Mouse (Mus musculus) forebrain, embryonic 10.5 days (tissue): Measurements from ENCODE around the gene Tbcel. TPM values are rescaled to one million over a fixed set of nuclear protein-coding genes. Genes with fewer than 3 reads are reported as not detected.

ENCODE experiments used
- DNase-seq: peaks from one replicate; pipeline ENCODE4 v3.0.0-alpha.2; 2017; ENCODE audit warnings: low spot score; ENCODE audit errors: extremely low spot score
- H3K27ac ChIP-seq: fragments of 300-500 bp; sonication (generic); 2 replicates; pipeline ENCODE4 v1.5.1; 2016; ENCODE audit warnings: mild to moderate bottlenecking
- H3K27me3 ChIP-seq: fragments of 300-500 bp; sonication (generic); 2 replicates; pipeline ENCODE4 v1.6.1; 2016; ENCODE audit warnings: mild to moderate bottlenecking; ENCODE audit not compliant: poor library complexity, severe bottlenecking
- H3K36me3 ChIP-seq: fragments of 300-500 bp; sonication (generic); replicated peaks from 2 replicates; pipeline ENCODE4 v1.6.1; 2016; ENCODE audit warnings: mild to moderate bottlenecking, moderate library complexity
- H3K4me1 ChIP-seq: fragments of 300-500 bp; sonication (generic); 2 replicates; pipeline ENCODE4 v1.6.1; 2016
- H3K4me3 ChIP-seq: fragments of 300-500 bp; sonication (generic); 2 replicates; pipeline ENCODE4 v1.5.1; 2016; ENCODE audit warnings: mild to moderate bottlenecking, moderate library complexity
- H3K9me3 ChIP-seq: fragments of 300-500 bp; sonication (generic); 2 replicates; pipeline ENCODE4 v1.6.1; 2016; ENCODE audit warnings: mild to moderate bottlenecking, moderate library complexity
- WGBS: fragments of 180-500 bp; shearing (Covaris S2); methylation state at CpG from one replicate; pipeline ENCODE4 v1.1.7; 2016; 5-methylcytosine and 5-hydroxymethylcytosine counted together
- polyA plus RNA-seq: library from polyadenylated mRNA; unstranded; fragments of >200 nt; fragmentation: Nextera tagmentation; extraction: Ambion mirVana; gene quantifications from 2 replicates; pipeline ENCODE4 v1.2.1, GENCODE M21; 2016

The Tbcel gene
- polyA plus RNA-seq, 1 experiment from 2014 or later = 3.7 TPM

- Histone ChIP-seq H3K4me1 (peaks cover 26% of the 10 kb centered on the region), H3K36me3 (no peaks in the 10 kb centered on the region), H3K27me3 (no peaks in the 10 kb centered on the region), H3K4me3 (no peak overlapping the region), H3K27ac (no peak overlapping the region), H3K9me3 (no peaks in the 10 kb centered on the region)
- 76% methylated on average over 7 of the region's 7 CpGs for WGBS
- DNase-seq = no peak
Measured at GRCm38 (mm10) chr9:42508235-42508634, 626 bp upstream of the Tbcel start.

GRCm38 (mm10) chr9:42507022-42507421, 587 bp downstream of the Tbcel start:
- DNase-seq = no peak
- Histone ChIP-seq H3K4me3 (no peak overlapping the region), H3K36me3 (no peaks in the 10 kb centered on the region), H3K4me1 (peaks cover 26% of the 10 kb centered on the region), H3K9me3 (no peaks in the 10 kb centered on the region), H3K27me3 (no peaks in the 10 kb centered on the region), H3K27ac (no peak overlapping the region)
- 70% methylated on average over 1 of the region's 1 CpGs for WGBS

- H3K27ac ChIP-seq = 0 out of 2 replicates have a peak overlapping the region, but pooled peaks have one; percentile 15
- no peaks in the 10 kb centered on the region for H3K27me3 ChIP-seq
- no peak for DNase-seq
- H3K36me3 ChIP-seq = no peaks in the 10 kb centered on the region
- no peaks in the 10 kb centered on the region for H3K9me3 ChIP-seq
- H3K4me3 ChIP-seq = no peak overlapping the region
- peaks cover 26% of the 10 kb centered on the region for H3K4me1 ChIP-seq
- 65% methylated on average over 3 of the region's 3 CpGs for WGBS
Measured at GRCm38 (mm10) chr9:42504971-42505510, 2.6 kb downstream of the Tbcel start.

- no peak for DNase-seq
- H3K27me3 ChIP-seq = no peaks in the 10 kb centered on the region
- no peaks in the 10 kb centered on the region for H3K36me3 ChIP-seq
- no peak overlapping the region for H3K4me3 ChIP-seq
- H3K4me1 ChIP-seq = peaks cover 26% of the 10 kb centered on the region
- 72% methylated on average over 11 of the region's 11 CpGs for WGBS
- no peaks in the 10 kb centered on the region for H3K9me3 ChIP-seq
- H3K27ac ChIP-seq = no peak overlapping the region
Measured at GRCm38 (mm10) chr9:42504559-42504958, 3.0 kb downstream of the Tbcel start.

- Histone ChIP-seq H3K9me3 (no peaks in the 10 kb centered on the region), H3K4me3 (no peak overlapping the region), H3K27me3 (no peaks in the 10 kb centered on the region), H3K27ac (no peak overlapping the region), H3K4me1 (peaks cover 26% of the 10 kb centered on the region), H3K36me3 (no peaks in the 10 kb centered on the region)
- WGBS = 84% methylated on average over 4 of the region's 4 CpGs
- no peak for DNase-seq
Measured at GRCm38 (mm10) chr9:42503709-42504108, 3.9 kb downstream of the Tbcel start.

GRCm38 (mm10) chr9:42496296-42496695, 11.3 kb downstream of the Tbcel start:
- 74% methylated on average over 2 of the region's 2 CpGs for WGBS
- Histone ChIP-seq H3K9me3 (peaks cover 8% of the 10 kb centered on the region), H3K4me3 (no peak overlapping the region), H3K4me1 (no peaks in the 10 kb centered on the region), H3K36me3 (no peaks in the 10 kb centered on the region), H3K27ac (no peak overlapping the region), H3K27me3 (no peaks in the 10 kb centered on the region)
- DNase-seq = no peak

GRCm38 (mm10) chr9:42491780-42492179, 15.8 kb downstream of the Tbcel start:
- Histone ChIP-seq H3K9me3 (peaks cover 5% of the 10 kb centered on the region), H3K36me3 (no peaks in the 10 kb centered on the region), H3K4me1 (no peaks in the 10 kb centered on the region), H3K27me3 (no peaks in the 10 kb centered on the region), H3K4me3 (no peak overlapping the region), H3K27ac (no peak overlapping the region)
- WGBS = 88% methylated on average over 9 of the region's 9 CpGs
- no peak for DNase-seq

GRCm38 (mm10) chr9:42490589-42491382, 16.8 kb downstream of the Tbcel start:
- 91% methylated on average over 16 of the region's 16 CpGs for WGBS
- H3K27me3 ChIP-seq = no peaks in the 10 kb centered on the region
- no peak overlapping the region for H3K27ac ChIP-seq

GRCm38 (mm10) chr9:42488071-42488470, 19.5 kb downstream of the Tbcel start:
- 93% methylated on average over 1 of the region's 1 CpGs for WGBS
- no peaks in the 10 kb centered on the region for H3K9me3 ChIP-seq
- H3K4me1 ChIP-seq = peaks cover 7% of the 10 kb centered on the region
- no peak overlapping the region for H3K27ac ChIP-seq
- DNase-seq = no peak
- H3K36me3 ChIP-seq = no peaks in the 10 kb centered on the region
- no peak overlapping the region for H3K4me3 ChIP-seq
- no peaks in the 10 kb centered on the region for H3K27me3 ChIP-seq

More at GRCm38 (mm10) chr9:42490589-42491382, 16.8 kb downstream of the Tbcel start:
- no peaks in the 10 kb centered on the region for H3K9me3 ChIP-seq
- H3K4me3 ChIP-seq = no peak overlapping the region
- no peak for DNase-seq
- H3K36me3 ChIP-seq = no peaks in the 10 kb centered on the region
- H3K4me1 ChIP-seq = no peaks in the 10 kb centered on the region

GRCm38 (mm10) chr9:42486913-42487312, 20.7 kb downstream of the Tbcel start:
- H3K4me1 ChIP-seq = peaks cover 7% of the 10 kb centered on the region
- no peaks in the 10 kb centered on the region for H3K27me3 ChIP-seq
- no peaks in the 10 kb centered on the region for H3K9me3 ChIP-seq
- H3K36me3 ChIP-seq = no peaks in the 10 kb centered on the region
- DNase-seq = no peak
- H3K4me3 ChIP-seq = no peak overlapping the region
- 89% methylated on average over 4 of the region's 4 CpGs for WGBS
- no peak overlapping the region for H3K27ac ChIP-seq

GRCm38 (mm10) chr9:42484667-42485066, 22.9 kb downstream of the Tbcel start:
- peaks cover 7% of the 10 kb centered on the region for H3K4me1 ChIP-seq
- H3K4me3 ChIP-seq = no peak overlapping the region
- no peak overlapping the region for H3K27ac ChIP-seq
- H3K9me3 ChIP-seq = no peaks in the 10 kb centered on the region
- DNase-seq = no peak
- no peaks in the 10 kb centered on the region for H3K27me3 ChIP-seq
- no peaks in the 10 kb centered on the region for H3K36me3 ChIP-seq
- 96% methylated on average over 1 of the region's 1 CpGs for WGBS

- no peak overlapping the region for H3K27ac ChIP-seq
- no peaks in the 10 kb centered on the region for H3K36me3 ChIP-seq
- H3K27me3 ChIP-seq = no peaks in the 10 kb centered on the region
- peaks cover 7% of the 10 kb centered on the region for H3K4me1 ChIP-seq
- DNase-seq = no peak
- 92% methylated on average over 1 of the region's 1 CpGs for WGBS
- no peak overlapping the region for H3K4me3 ChIP-seq
- no peaks in the 10 kb centered on the region for H3K9me3 ChIP-seq
Measured at GRCm38 (mm10) chr9:42482944-42483343, 24.7 kb downstream of the Tbcel start.

- H3K4me1 ChIP-seq = peaks cover 12% of the 10 kb centered on the region
- DNase-seq = no peak
- peaks cover 6% of the 10 kb centered on the region; the same call in 1 of the 2 replicates for H3K27me3 ChIP-seq
- no peak overlapping the region for H3K4me3 ChIP-seq
- no peak overlapping the region for H3K27ac ChIP-seq
- H3K9me3 ChIP-seq = no peaks in the 10 kb centered on the region
- 93% methylated on average over 4 of the region's 4 CpGs for WGBS
- no peaks in the 10 kb centered on the region for H3K36me3 ChIP-seq
Measured at GRCm38 (mm10) chr9:42476166-42476565, 31.4 kb downstream of the Tbcel start.
